Mouse (Mus musculus) intestine, embryonic 15.5 days (tissue): ENCODE measurements around the gene Rnf222. TPM values are rescaled to one million over a fixed set of nuclear protein-coding genes. Genes with fewer than 3 reads are reported as not detected.

Source experiments
- ATAC-seq: fragments of 200-750 bp; cut with Nextera tagmentation; 2 replicates; pipeline ENCODE4 v1.8.0; 2017; ENCODE audit warnings: moderate TSS enrichment, moderate library complexity
- H3K27ac ChIP-seq: fragments of 300-500 bp; sonication (generic); 2 replicates; pipeline ENCODE4 v1.5.1; 2015; ENCODE audit warnings: mild to moderate bottlenecking, inconsistent platforms
- H3K27me3 ChIP-seq: fragments of 300-500 bp; sonication (generic); replicated peaks from 2 replicates; pipeline ENCODE4 v1.6.1; 2015; ENCODE audit warnings: inconsistent platforms
- H3K36me3 ChIP-seq: fragments of 300-500 bp; sonication (generic); 2 replicates; pipeline ENCODE4 v1.6.1; 2015; ENCODE audit warnings: inconsistent platforms
- H3K4me1 ChIP-seq: fragments of 300-500 bp; sonication (generic); replicated peaks from 2 replicates; pipeline ENCODE4 v1.6.1; 2015; ENCODE audit warnings: inconsistent platforms
- H3K4me2 ChIP-seq: fragments of 300-500 bp; sonication (generic); replicated peaks from 2 replicates; pipeline ENCODE4 v1.6.1; 2015; ENCODE audit warnings: mild to moderate bottlenecking, inconsistent platforms
- H3K4me3 ChIP-seq: fragments of 300-500 bp; sonication (generic); replicated peaks from 2 replicates; pipeline ENCODE4 v1.5.1; 2015; ENCODE audit warnings: inconsistent platforms
- H3K9ac ChIP-seq: fragments of 300-500 bp; sonication (generic); 2 replicates; pipeline ENCODE4 v1.6.1; 2015; ENCODE audit warnings: inconsistent platforms
- H3K9me3 ChIP-seq: fragments of 300-500 bp; sonication (generic); 2 replicates; pipeline ENCODE4 v1.6.1; 2016; ENCODE audit warnings: inconsistent platforms
- WGBS: fragments of 180-500 bp; shearing (Covaris S2); methylation state at CpG from one replicate; pipeline ENCODE4 v1.1.7; 2015; 5-methylcytosine and 5-hydroxymethylcytosine counted together
- polyA plus RNA-seq: library from polyadenylated mRNA; unstranded; fragments of >200 nt; fragmentation: Nextera tagmentation; extraction: Ambion mirVana; gene quantifications from 2 replicates; pipeline ENCODE4 v1.2.1, GENCODE M21; 2015

The Rnf222 gene
- polyA plus RNA-seq, 1 experiment from 2014 or later, result 0.06 TPM

GRCm38 (mm10) chr11:68863631-68864091 lies 24.7 kb upstream of the Rnf222 start:
- ATAC-seq, result no peak
- Histone ChIP-seq H3K9ac (0 out of 2 replicates have a peak overlapping the region, but pooled peaks have one; percentile 6), H3K4me1 (0 out of 2 replicates have a peak, but pooled peaks cover 4% of the 10 kb centered on the region), H3K27ac (no peak overlapping the region), H3K36me3 (no peaks in the 10 kb centered on the region), H3K4me2 (no peak overlapping the region), H3K27me3 (no peaks in the 10 kb centered on the region), H3K4me3 (no peak overlapping the region), H3K9me3 (no peaks in the 10 kb centered on the region)
- WGBS, result 66% methylated on average over 4 of the region's 4 CpGs

GRCm38 (mm10) chr11:68864544-68865189 lies 23.7 kb upstream of the Rnf222 start:
- H3K4me1 ChIP-seq, result 0 out of 2 replicates have a peak, but pooled peaks cover 4% of the 10 kb centered on the region
- H3K9me3 ChIP-seq, result no peaks in the 10 kb centered on the region
- no peaks in the 10 kb centered on the region for H3K27me3 ChIP-seq
- H3K36me3 ChIP-seq, result no peaks in the 10 kb centered on the region
- H3K4me2 ChIP-seq, result no peak overlapping the region
- no peak overlapping the region for H3K9ac ChIP-seq
- H3K27ac ChIP-seq, result no peak overlapping the region
- ATAC-seq, result peak; percentile 59
- WGBS, result 26% methylated on average over 9 of the region's 9 CpGs
- no peak overlapping the region for H3K4me3 ChIP-seq

GRCm38 (mm10) chr11:68871277-68871676 lies 17.1 kb upstream of the Rnf222 start:
- Histone ChIP-seq H3K9me3 (no peaks in the 10 kb centered on the region), H3K36me3 (no peaks in the 10 kb centered on the region), H3K27me3 (no peaks in the 10 kb centered on the region), H3K4me3 (no peak overlapping the region), H3K4me2 (no peak overlapping the region), H3K9ac (no peak overlapping the region), H3K4me1 (0 out of 2 replicates have a peak, but pooled peaks cover 2% of the 10 kb centered on the region), H3K27ac (0 out of 2 replicates have a peak overlapping the region, but pooled peaks have one; percentile 17)
- WGBS, result 83% methylated on average over 9 of the region's 9 CpGs
- ATAC-seq, result no peak

DNA sequence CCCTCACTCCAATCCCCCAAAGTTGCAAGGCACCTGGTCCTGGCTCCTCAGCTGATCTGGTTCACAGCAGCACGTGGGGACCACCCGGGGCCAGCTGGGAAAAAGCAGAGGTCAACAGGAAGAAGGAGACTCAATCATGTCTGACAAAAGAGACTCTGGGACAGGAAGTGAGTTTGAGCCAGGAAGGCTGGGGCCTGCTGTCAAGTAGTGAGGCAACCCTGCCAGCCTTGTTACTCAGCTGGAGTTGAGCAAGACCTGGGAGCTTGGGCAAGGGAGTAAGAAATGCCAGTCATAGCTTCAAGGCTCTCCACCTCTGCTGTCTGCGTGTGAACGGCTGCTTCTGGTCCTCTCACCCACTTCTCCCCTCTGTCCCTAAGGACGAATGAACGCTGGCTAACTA lies 16.6 kb upstream of the Rnf222 start, which contains the start of gene Ndel1:
TSS of gene Ndel1 (minus strand) at position 111 of the 400 bp plus-strand sequence.
- H3K4me3 ChIP-seq, result no peak within 1 kb of the TSS
- H3K27me3 ChIP-seq, result no peaks in the 10 kb centered on the region
- H3K9me3 ChIP-seq, result no peaks in the 10 kb centered on the region
- H3K4me2 ChIP-seq, result no peak within 1 kb of the TSS
- H3K36me3 ChIP-seq, result no peaks in the 10 kb centered on the region
- 48% methylated on average over 6 of the region's 6 CpGs for WGBS
- 0 out of 2 replicates have a peak within 1 kb of the TSS, but pooled peaks have one; percentile 17 for H3K27ac ChIP-seq
- ATAC-seq, result no peak
- H3K4me1 ChIP-seq, result 0 out of 2 replicates have a peak, but pooled peaks cover 2% of the 10 kb centered on the region
- H3K9ac ChIP-seq, result no peak within 1 kb of the TSS

GRCm38 (mm10) chr11:68874841-68875240 lies 13.5 kb upstream of the Rnf222 start:
- H3K9ac ChIP-seq, result no peak overlapping the region
- peak; percentile 65; the same call in 1 of the 2 replicates for ATAC-seq
- no peak overlapping the region for H3K4me3 ChIP-seq
- 0% methylated on average over 2 of the region's 2 CpGs for WGBS
- H3K27ac ChIP-seq, result no peak overlapping the region
- H3K27me3 ChIP-seq, result no peaks in the 10 kb centered on the region
- H3K36me3 ChIP-seq, result no peaks in the 10 kb centered on the region
- no peak overlapping the region for H3K4me2 ChIP-seq
- H3K4me1 ChIP-seq, result 0 out of 2 replicates have a peak, but pooled peaks cover 2% of the 10 kb centered on the region
- H3K9me3 ChIP-seq, result no peaks in the 10 kb centered on the region

GRCm38 (mm10) chr11:68878811-68879210 lies 9.5 kb upstream of the Rnf222 start:
- ATAC-seq, result no peak
- no peak overlapping the region for H3K4me3 ChIP-seq
- H3K36me3 ChIP-seq, result no peaks in the 10 kb centered on the region

DNA sequence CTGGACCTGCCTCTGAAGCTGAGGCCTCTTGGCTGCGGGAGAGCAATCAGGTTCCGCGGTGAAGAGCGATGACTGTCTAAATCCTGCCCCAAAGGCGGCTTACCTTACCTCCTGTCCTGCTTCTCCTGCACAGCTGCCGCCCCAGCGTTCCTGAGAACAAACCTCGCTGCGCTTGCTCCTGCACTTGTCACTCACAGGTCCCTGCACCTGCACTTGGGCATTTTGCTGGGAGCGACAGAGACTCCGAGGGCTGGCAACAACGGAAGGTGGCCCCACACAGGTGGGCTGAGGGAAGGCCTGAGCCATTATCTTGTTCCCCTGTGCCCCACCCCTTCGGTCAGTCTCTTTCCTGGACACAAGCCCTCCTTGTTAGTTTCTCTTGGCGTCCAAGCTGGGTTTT lies 6.2 kb upstream of the Rnf222 start:
- no peak overlapping the region for H3K4me3 ChIP-seq
- H3K4me1 ChIP-seq, result no peaks in the 10 kb centered on the region; the same call in 1 of the 2 replicates
- no peaks in the 10 kb centered on the region for H3K36me3 ChIP-seq
- H3K4me2 ChIP-seq, result peak overlapping the region; percentile 44
- H3K27ac ChIP-seq, result peak overlapping the region; percentile 51; the same call in 1 of the 2 replicates
- no peak overlapping the region for H3K9ac ChIP-seq
- H3K9me3 ChIP-seq, result no peaks in the 10 kb centered on the region
- H3K27me3 ChIP-seq, result no peaks in the 10 kb centered on the region
- 22% methylated on average over 14 of the region's 14 CpGs for WGBS
- ATAC-seq, result peak; percentile 48; the same call in 1 of the 2 replicates

More at GRCm38 (mm10) chr11:68878811-68879210, 9.5 kb upstream of the Rnf222 start:
- Histone ChIP-seq H3K4me2 (no peak overlapping the region), H3K27ac (no peak overlapping the region), H3K4me1 (peaks cover 2% of the 10 kb centered on the region; the same call in 1 of the 2 replicates), H3K27me3 (no peaks in the 10 kb centered on the region), H3K9ac (no peak overlapping the region), H3K9me3 (no peaks in the 10 kb centered on the region)
- WGBS, result 81% methylated on average over 5 of the region's 5 CpGs

- no peak overlapping the region for H3K4me3 ChIP-seq
- 89% methylated on average over 2 of the region's 2 CpGs for WGBS
Measured at GRCm38 (mm10) chr11:68883843-68884242, 4.5 kb upstream of the Rnf222 start.

GRCm38 (mm10) chr11:68884368-68884767 lies 4.0 kb upstream of the Rnf222 start:
- ATAC-seq, result peak; percentile 76
- H3K27ac ChIP-seq, result no peak overlapping the region
- no peaks in the 10 kb centered on the region for H3K27me3 ChIP-seq
- H3K4me1 ChIP-seq, result no peaks in the 10 kb centered on the region; the same call in 1 of the 2 replicates
- no peak overlapping the region for H3K4me2 ChIP-seq
- WGBS, result 59% methylated on average over 5 of the region's 5 CpGs
- no peak overlapping the region for H3K4me3 ChIP-seq
- no peaks in the 10 kb centered on the region for H3K36me3 ChIP-seq
- H3K9ac ChIP-seq, result no peak overlapping the region
- H3K9me3 ChIP-seq, result no peaks in the 10 kb centered on the region

More at GRCm38 (mm10) chr11:68883843-68884242, 4.5 kb upstream of the Rnf222 start:
- H3K27me3 ChIP-seq, result no peaks in the 10 kb centered on the region
- no peaks in the 10 kb centered on the region for H3K36me3 ChIP-seq
- H3K9ac ChIP-seq, result no peak overlapping the region
- H3K27ac ChIP-seq, result no peak overlapping the region
- no peaks in the 10 kb centered on the region; the same call in 1 of the 2 replicates for H3K4me1 ChIP-seq
- H3K9me3 ChIP-seq, result no peaks in the 10 kb centered on the region
- H3K4me2 ChIP-seq, result no peak overlapping the region
- ATAC-seq, result no peak

DNA sequence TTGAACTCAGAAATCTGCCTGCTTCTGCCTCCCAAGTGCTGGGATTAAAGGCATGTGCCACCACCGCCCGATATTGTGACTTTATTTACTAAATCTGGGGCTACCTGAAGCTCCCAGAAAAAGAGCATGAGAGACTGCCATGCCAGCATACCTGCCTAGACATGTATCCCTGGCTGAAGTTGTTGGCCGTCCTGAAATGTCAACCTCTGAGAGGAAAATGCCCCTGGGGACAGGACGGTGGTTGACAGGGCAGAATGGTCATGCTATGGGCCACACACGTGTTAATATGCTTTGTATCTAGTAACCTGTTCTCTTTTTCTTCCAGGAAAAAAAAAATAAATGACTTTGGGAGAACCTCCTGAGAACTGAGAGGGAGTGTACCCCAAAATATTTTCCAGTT lies 2.3 kb upstream of the Rnf222 start:
- no peak overlapping the region for H3K9ac ChIP-seq
- no peak overlapping the region for H3K27ac ChIP-seq
- 84% methylated on average over 5 of the region's 5 CpGs for WGBS
- H3K4me2 ChIP-seq, result no peak overlapping the region
- no peak overlapping the region for H3K4me3 ChIP-seq
- no peaks in the 10 kb centered on the region for H3K36me3 ChIP-seq
- no peaks in the 10 kb centered on the region for H3K27me3 ChIP-seq
- ATAC-seq, result no peak
- no peaks in the 10 kb centered on the region; the same call in 1 of the 2 replicates for H3K4me1 ChIP-seq
- no peaks in the 10 kb centered on the region for H3K9me3 ChIP-seq

GRCm38 (mm10) chr11:68888653-68889052 lies 300 bp downstream of the Rnf222 start:
- no peak overlapping the region for H3K9ac ChIP-seq
- H3K27ac ChIP-seq, result no peak overlapping the region
- H3K4me3 ChIP-seq, result no peak overlapping the region

DNA sequence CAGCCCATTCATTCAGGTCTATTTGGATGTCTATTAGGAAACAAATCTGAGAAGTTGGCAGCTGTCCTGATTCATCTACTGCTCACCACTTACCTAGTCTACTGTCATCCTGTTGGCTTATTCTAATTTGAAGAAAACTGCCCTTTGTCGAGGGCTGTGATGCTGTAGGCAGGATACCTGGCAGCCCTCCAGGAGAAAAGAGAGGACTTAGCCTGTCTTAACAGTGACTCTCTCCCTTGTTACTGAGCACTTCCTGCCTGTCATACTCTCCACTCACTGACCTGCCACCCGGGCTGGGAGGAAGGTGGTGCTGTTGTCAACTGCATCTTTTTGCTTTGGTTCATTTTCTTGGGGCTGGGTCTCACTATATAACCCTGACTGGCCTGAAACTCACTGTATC lies 2.3 kb downstream of the Rnf222 start:
- Histone ChIP-seq H3K4me2 (no peak overlapping the region), H3K27ac (no peak overlapping the region), H3K9me3 (no peaks in the 10 kb centered on the region), H3K4me1 (no peaks in the 10 kb centered on the region), H3K9ac (no peak overlapping the region), H3K27me3 (no peaks in the 10 kb centered on the region), H3K4me3 (no peak overlapping the region), H3K36me3 (no peaks in the 10 kb centered on the region)
- 40% methylated on average over 2 of the region's 2 CpGs for WGBS
- no peak for ATAC-seq

More at GRCm38 (mm10) chr11:68888653-68889052, 300 bp downstream of the Rnf222 start:
- Histone ChIP-seq H3K27me3 (no peaks in the 10 kb centered on the region), H3K4me1 (no peaks in the 10 kb centered on the region), H3K4me2 (no peak overlapping the region), H3K36me3 (no peaks in the 10 kb centered on the region), H3K9me3 (no peaks in the 10 kb centered on the region)
- 71% methylated on average over 2 of the region's 2 CpGs for WGBS
- no peak for ATAC-seq
